Mouse (Mus musculus) forebrain, embryonic 14.5 days (tissue): Measurements from ENCODE around the gene Calcr. TPM values are rescaled to one million over a fixed set of nuclear protein-coding genes. Genes with fewer than 3 reads are reported as not detected.
"Not testable (repeated sequence)": the region's sequence is repeated elsewhere in the genome, so short reads cannot be mapped to it uniquely, and the experiment has no call there.

Experiments
- ATAC-seq: fragments of 200-750 bp; cut with Nextera tagmentation; 2 replicates; pipeline ENCODE4 v1.8.0; 2017; ENCODE audit warnings: mild to moderate bottlenecking, moderate library complexity
- DNase-seq: peaks from one replicate; pipeline ENCODE4 v3.0.0-alpha.2; 2015; ENCODE audit warnings: low spot score
- H3K27ac ChIP-seq: fragments of 300-500 bp; sonication (generic); 2 replicates; pipeline ENCODE4 v1.5.1; 2014; ENCODE audit warnings: low read depth, mild to moderate bottlenecking, control low read depth, low read length, moderate library complexity
- H3K27me3 ChIP-seq: fragments of 300-500 bp; sonication (generic); replicated peaks from 2 replicates; pipeline ENCODE4 v1.6.1; 2014; ENCODE audit warnings: low read length, control low read depth, mixed read lengths; ENCODE audit not compliant: control insufficient read depth, insufficient read depth
- H3K36me3 ChIP-seq: fragments of 300-500 bp; sonication (generic); 2 replicates; pipeline ENCODE4 v1.6.1; 2014; ENCODE audit warnings: low read length, control low read depth; ENCODE audit not compliant: control insufficient read depth, insufficient read depth
- H3K4me1 ChIP-seq: fragments of 300-500 bp; sonication (generic); 2 replicates; pipeline ENCODE4 v1.6.1; 2014; ENCODE audit warnings: antibody characterized with exemption, low read length, control low read depth; ENCODE audit not compliant: control insufficient read depth, insufficient read depth
- H3K4me2 ChIP-seq: fragments of 300-500 bp; sonication (generic); 2 replicates; pipeline ENCODE4 v1.6.1; 2014; ENCODE audit warnings: mild to moderate bottlenecking, control low read depth, low read length
- H3K4me3 ChIP-seq: fragments of 300-500 bp; sonication (generic); 2 replicates; pipeline ENCODE4 v1.5.1; 2014; ENCODE audit warnings: low read depth, low read length, control low read depth
- H3K9ac ChIP-seq: fragments of 300-500 bp; sonication (generic); 2 replicates; pipeline ENCODE4 v1.6.1; 2014; ENCODE audit warnings: mild to moderate bottlenecking, low read length, control low read depth, moderate library complexity
- H3K9me3 ChIP-seq: fragments of 300-500 bp; sonication (generic); replicated peaks from 2 replicates; pipeline ENCODE4 v1.6.1; 2016; ENCODE audit warnings: low read length, control low read depth, mixed read lengths; ENCODE audit not compliant: control insufficient read depth
- WGBS: fragments of 180-500 bp; shearing (Covaris S2); extraction: QIAGEN DNeasy Blood & Tissue Kit; methylation state at CpG from one replicate; pipeline ENCODE4 v1.1.7; 2014; 5-methylcytosine and 5-hydroxymethylcytosine counted together
- polyA plus RNA-seq: library from polyadenylated mRNA; unstranded; fragments of >200 nt; fragmentation: Nextera tagmentation; extraction: Ambion mirVana; gene quantifications from 2 replicates; pipeline ENCODE4 v1.2.1, GENCODE M21; 2014

The Calcr gene
- polyA plus RNA-seq, 1 experiment from 2014 or later, result 3.9 TPM

- no peak overlapping the region for H3K9ac ChIP-seq
- H3K27me3 ChIP-seq, result no peaks in the 10 kb centered on the region
- DNase-seq (peak; percentile 32), ATAC-seq (0 out of 2 replicates have a peak, but pooled peaks have one; percentile 57)
- no peaks in the 10 kb centered on the region for H3K4me1 ChIP-seq
- H3K36me3 ChIP-seq, result no peaks in the 10 kb centered on the region
- no peak overlapping the region for H3K4me2 ChIP-seq
- H3K9me3 ChIP-seq, result no peaks in the 10 kb centered on the region
- no peak overlapping the region for H3K4me3 ChIP-seq
- no peak overlapping the region for H3K27ac ChIP-seq
- 68% methylated on average over 4 of the region's 4 CpGs for WGBS
Observed at GRCm38 (mm10) chr6:3730246-3730867, 34.2 kb downstream of the Calcr start.

GRCm38 (mm10) chr6:3688087-3688642 is 76.3 kb downstream of the Calcr start:
- Histone ChIP-seq H3K27me3 (no peaks in the 10 kb centered on the region), H3K9ac (no peak overlapping the region), H3K4me2 (no peak overlapping the region), H3K4me3 (no peak overlapping the region), H3K4me1 (no peaks in the 10 kb centered on the region), H3K36me3 (no peaks in the 10 kb centered on the region), H3K9me3 (no peaks in the 10 kb centered on the region), H3K27ac (no peak overlapping the region)
- DNase-seq, result no peak
- WGBS, result 36% methylated on average over 7 of the region's 7 CpGs
- no peak for ATAC-seq

GRCm38 (mm10) chr6:3678286-3678685 is 86.2 kb downstream of the Calcr start:
- not testable (repeated sequence) for H3K27me3 ChIP-seq, H3K4me3 ChIP-seq, H3K27ac ChIP-seq, H3K9ac ChIP-seq, DNase-seq, ATAC-seq, H3K4me1 ChIP-seq, H3K4me2 ChIP-seq, H3K36me3 ChIP-seq, H3K9me3 ChIP-seq
- 7% methylated on average over 2 of the region's 2 CpGs for WGBS

GRCm38 (mm10) chr6:3677806-3678205 is 86.7 kb downstream of the Calcr start:
- H3K27me3 ChIP-seq, result no peaks in the 10 kb centered on the region
- 8% methylated on average over 2 of the region's 2 CpGs for WGBS

GRCm38 (mm10) chr6:3671941-3672340 is 92.6 kb downstream of the Calcr start:
- not testable (repeated sequence) for H3K27ac ChIP-seq, H3K4me2 ChIP-seq, H3K4me1 ChIP-seq, H3K9ac ChIP-seq, DNase-seq, H3K36me3 ChIP-seq, H3K27me3 ChIP-seq, ATAC-seq, H3K4me3 ChIP-seq, H3K9me3 ChIP-seq
- 94% methylated on average over 4 of the region's 4 CpGs for WGBS

More at GRCm38 (mm10) chr6:3677806-3678205, 86.7 kb downstream of the Calcr start:
- no peaks in the 10 kb centered on the region for H3K9me3 ChIP-seq
- no peak overlapping the region for H3K4me2 ChIP-seq
- H3K27ac ChIP-seq, result no peak overlapping the region
- no peak overlapping the region for H3K4me3 ChIP-seq
- no peaks in the 10 kb centered on the region for H3K36me3 ChIP-seq
- no peak for DNase-seq
- no peaks in the 10 kb centered on the region for H3K4me1 ChIP-seq
- ATAC-seq, result no peak
- H3K9ac ChIP-seq, result no peak overlapping the region

- Histone ChIP-seq H3K9me3 (no peaks in the 10 kb centered on the region), H3K36me3 (no peaks in the 10 kb centered on the region), H3K9ac (no peak overlapping the region), H3K4me2 (no peak overlapping the region), H3K27me3 (no peaks in the 10 kb centered on the region), H3K4me3 (no peak overlapping the region), H3K4me1 (no peaks in the 10 kb centered on the region), H3K27ac (no peak overlapping the region)
- ATAC-seq (no peak), DNase-seq (no peak)
- 82% methylated on average over 10 of the region's 10 CpGs for WGBS
Observed at GRCm38 (mm10) chr6:3664147-3664716, 100.3 kb downstream of the Calcr start.

GRCm38 (mm10) chr6:3658405-3658804 is 106.1 kb downstream of the Calcr start:
- Histone ChIP-seq H3K27ac (no peak overlapping the region), H3K36me3 (no peaks in the 10 kb centered on the region), H3K27me3 (no peaks in the 10 kb centered on the region), H3K9me3 (no peaks in the 10 kb centered on the region), H3K4me2 (no peak overlapping the region), H3K4me3 (no peak overlapping the region), H3K4me1 (no peaks in the 10 kb centered on the region), H3K9ac (no peak overlapping the region)
- DNase-seq (no peak), ATAC-seq (no peak)
- 91% methylated on average over 4 of the region's 4 CpGs for WGBS
